Mouse (Mus musculus) cerebellum, adult 8-10 months (tissue): ENCODE results near the gene Hdac1.

Experiments used
- DNase-seq: peaks from one replicate; pipeline ENCODE4 v3.0.0; 2022

Gene Hdac1

GRCm38 (mm10) chr4:129542592-129543141 is at the start of gene Hdac1:
TSS of gene Hdac1 (minus strand) at chr4:129542713.
- peak; percentile 97 for DNase-seq

DNA sequence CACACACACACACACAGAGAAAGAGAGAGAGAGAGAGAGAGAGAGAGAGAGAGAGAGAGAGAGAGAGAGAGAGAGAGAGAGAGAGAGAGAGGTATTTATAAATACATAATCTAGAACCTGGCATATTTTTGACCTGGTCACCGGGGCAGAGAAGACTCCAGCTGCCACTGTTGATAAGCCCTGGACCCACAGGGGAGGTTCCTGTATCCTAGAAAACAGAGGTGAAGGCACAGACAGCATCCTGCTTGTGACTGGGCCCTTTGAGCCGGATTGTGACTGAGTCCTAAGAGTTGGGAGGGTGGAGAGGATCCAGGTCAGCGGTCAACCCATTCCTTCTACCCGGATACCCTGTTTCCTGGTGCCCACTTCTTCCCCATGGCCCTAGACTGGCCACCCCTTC is 46.4 kb upstream of the Hdac1 start:
- DNase-seq, result no peak

- DNase-seq, result no peak
Observed at GRCm38 (mm10) chr4:129586943-129587342, 44.4 kb upstream of the Hdac1 start.

DNA sequence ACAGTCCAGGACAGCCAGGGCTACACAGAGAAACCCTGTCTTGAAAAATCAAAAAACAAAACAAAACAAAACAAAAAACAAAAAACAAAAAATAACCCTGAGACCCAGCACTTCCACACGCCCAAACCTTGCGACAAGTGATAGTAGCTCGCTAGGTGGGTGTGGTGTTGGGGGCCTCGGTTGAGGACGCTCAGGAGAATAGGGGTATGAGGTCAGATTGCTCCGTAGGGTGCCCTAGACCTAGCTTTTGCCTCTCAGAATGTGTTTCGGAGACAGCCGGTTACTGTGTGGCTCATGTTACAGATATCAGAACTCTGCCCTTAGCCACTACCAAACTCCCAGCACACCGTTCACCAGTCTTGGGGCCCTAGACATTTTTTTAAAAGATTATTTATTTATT is 43.3 kb upstream of the Hdac1 start:
- no peak for DNase-seq

- DNase-seq, result peak; percentile 76
Observed at GRCm38 (mm10) chr4:129584884-129585608, 42.5 kb upstream of the Hdac1 start.

GRCm38 (mm10) chr4:129584370-129584769 is 41.9 kb upstream of the Hdac1 start:
- DNase-seq, result no peak

DNA sequence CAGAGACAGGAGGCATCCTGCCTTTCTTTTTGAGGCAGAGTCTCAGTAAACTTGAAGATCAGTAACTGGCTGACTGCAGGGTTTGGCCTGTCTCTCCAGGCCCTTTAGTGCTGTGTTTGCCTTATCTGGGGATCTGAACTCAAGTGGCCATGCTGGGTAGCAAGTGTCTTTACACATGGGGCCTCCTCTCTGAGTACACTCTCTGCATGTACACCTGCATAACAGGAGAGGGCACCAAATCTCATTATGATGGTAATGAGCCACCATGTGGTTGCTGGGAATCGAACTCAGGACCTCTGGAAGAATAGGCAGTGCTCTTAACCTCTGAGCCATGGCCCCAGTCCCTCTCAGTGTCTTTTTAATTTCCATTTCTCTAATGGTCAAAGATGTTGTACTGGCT is 39.7 kb upstream of the Hdac1 start:
- DNase-seq, result no peak

GRCm38 (mm10) chr4:129580347-129580746 is 37.8 kb upstream of the Hdac1 start:
- peak; percentile 42 for DNase-seq

GRCm38 (mm10) chr4:129578466-129578865 is 36.0 kb upstream of the Hdac1 start, which contains the start of gene Fam167b:
TSS of gene Fam167b (minus strand) at chr4:129578549.
- DNase-seq, result no peak

GRCm38 (mm10) chr4:129577688-129578087 is 35.2 kb upstream of the Hdac1 start:
- DNase-seq, result no peak

DNA sequence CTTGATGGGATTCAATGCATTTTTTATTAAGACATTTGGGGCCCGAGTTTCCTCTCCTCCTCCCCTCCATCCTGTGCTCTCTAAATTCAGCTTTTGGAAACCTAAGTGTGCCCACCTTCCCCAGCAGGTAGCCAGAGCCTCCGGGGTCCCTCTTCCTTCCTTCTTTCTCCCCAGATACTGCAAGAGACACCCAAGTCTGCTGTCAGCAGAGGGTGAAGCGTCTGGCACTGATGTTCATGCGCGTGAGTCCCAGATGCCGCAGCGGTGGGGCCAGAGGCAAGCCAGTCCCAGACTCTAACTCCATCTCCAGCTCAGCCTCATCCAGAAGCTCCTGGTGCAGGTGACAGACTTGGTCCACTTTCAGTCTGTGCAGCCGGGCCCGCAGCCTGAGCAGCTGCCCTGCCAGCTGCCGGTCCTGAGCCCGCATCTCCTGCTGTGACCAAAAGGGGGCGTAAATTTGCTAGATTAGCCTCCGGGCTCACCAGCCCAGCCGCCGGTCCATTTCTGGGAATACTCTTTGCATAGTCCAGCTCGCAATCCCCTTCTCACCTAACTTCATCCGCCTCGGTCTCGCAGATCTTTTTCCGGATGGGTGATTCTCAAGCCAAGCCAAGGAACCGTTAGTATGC is 34.5 kb upstream of the Hdac1 start:
- peak; percentile 35 for DNase-seq

GRCm38 (mm10) chr4:129575171-129575844 is 32.8 kb upstream of the Hdac1 start:
- DNase-seq, result no peak

DNA sequence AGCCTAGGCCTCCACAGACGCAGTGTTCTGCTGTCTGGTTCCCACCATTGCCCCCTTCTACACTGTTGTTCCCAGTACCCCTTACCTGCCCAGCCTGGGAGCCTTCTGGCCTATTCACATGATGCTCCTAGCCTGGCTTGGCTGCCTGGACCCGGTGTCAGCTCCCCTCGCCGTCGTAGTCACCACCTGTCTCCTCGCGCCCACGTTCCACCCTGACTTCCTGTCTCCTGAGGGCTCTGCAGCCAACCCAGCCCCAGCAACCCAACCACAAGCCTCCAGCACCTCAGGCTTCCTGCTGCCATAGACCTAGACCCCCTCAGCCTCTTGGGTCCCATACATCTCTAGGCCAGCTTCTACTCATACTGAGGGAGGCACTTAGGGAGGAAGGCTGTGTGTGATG is 30.9 kb upstream of the Hdac1 start, which contains the start of gene Lck:
TSS of gene Lck (minus strand) at position 212 of the 400 bp plus-strand sequence.
- DNase-seq, result no peak

GRCm38 (mm10) chr4:129573093-129573370 is 30.5 kb upstream of the Hdac1 start:
- no peak for DNase-seq

DNA sequence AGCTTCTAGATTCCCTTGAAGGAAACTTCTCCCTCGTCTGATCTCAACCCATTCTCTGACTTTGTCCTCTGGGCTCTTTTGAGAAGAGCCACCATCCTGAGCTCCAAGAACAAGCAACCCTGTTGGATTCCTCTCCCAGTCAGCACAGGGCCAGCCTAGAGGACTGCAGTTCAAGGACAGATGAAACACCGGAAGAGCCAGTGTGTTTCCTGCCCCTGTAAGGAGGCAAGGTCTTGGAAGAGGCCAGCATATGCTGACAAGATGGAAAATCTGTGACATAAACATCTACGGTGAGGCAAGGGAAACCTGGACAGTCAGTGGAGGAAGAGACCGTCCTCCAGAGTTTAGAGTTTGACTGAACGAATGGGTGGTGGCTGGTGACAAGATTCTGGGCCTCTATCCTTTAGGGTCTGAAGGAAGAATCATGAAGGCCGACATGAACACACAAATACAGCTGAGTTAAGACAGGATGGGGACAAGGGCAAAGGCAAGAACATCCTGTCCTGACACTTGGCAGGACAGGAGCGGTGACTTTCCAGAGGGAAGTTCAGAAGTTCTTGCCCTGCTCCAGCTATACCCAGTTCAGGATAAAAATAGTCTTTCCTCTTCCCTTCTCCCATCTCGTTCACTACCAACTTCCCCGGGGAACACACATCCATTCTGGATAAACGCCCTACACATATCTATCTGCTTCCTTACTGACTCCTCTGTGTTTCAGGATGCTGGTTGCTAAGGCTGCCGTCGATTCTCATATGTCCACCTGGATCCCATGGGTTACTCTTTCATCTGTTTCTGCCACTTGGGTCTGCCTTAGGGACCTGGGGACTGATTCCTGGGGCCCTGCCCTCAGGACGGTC is 30.0 kb upstream of the Hdac1 start:
- DNase-seq, result no peak

- DNase-seq, result no peak
Observed at GRCm38 (mm10) chr4:129571551-129572084, 29.1 kb upstream of the Hdac1 start.

DNA sequence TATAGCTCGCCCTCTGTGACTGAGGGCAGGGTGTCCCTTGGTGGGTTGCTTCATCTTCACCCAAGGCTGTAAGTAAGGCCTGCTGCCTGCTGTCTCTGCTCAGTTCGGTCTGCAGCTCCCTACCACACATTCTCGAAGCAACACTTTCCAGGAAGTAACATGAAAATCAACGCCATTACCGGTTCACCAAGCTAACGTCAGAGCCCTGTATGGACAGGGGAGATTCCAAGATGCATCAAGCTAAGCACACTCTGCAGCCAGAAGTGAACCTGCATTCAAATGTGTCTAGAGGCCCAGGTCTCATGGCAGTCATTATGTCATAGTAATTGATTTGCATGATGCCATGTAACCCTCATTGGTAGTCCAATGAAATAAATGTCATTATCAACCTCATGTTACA is 27.5 kb upstream of the Hdac1 start:
- no peak for DNase-seq

- no peak for DNase-seq
Observed at GRCm38 (mm10) chr4:129568366-129568765, 25.9 kb upstream of the Hdac1 start.

DNA sequence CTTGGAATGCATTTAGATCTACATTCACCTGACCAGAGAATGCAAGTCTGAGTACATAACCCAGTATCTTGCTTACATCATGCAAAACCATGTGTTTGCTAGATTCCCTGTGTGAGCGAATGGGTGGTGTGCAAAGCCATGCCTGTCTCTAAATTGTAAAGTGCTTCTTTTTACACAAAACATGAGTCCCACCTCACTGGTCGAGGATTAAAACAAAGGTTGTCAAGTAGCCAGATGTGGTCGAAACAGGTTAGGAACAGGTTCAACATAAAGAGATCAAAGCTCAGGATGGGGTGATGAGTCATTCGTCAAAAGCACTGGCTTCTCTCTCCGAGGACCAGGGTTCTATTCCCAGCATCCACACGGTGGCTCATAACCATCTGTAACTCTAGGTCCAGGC is 22.6 kb upstream of the Hdac1 start:
- DNase-seq, result no peak

DNA sequence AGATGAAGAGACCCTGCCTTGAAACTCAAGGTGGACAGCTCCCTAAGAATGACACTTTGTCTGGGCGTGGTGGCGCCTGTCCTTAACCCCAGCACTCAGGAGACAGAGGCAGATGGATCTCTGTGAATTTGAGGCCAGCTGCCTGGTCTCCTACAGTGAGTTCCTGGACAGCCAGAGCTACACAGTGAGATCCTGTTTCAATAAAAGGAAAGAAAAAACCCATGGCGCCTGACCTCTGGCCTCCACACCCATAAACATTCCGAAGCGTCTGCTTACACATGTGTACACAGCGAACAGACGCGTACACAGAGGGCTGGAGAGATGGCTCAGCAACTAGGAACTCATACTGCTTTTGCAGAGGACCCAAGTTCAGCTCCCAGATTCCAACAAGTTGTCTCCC is 21.2 kb upstream of the Hdac1 start:
- no peak for DNase-seq

GRCm38 (mm10) chr4:129561184-129561583 is 18.7 kb upstream of the Hdac1 start:
- no peak for DNase-seq

- DNase-seq, result no peak
Observed at GRCm38 (mm10) chr4:129558321-129558955, 15.9 kb upstream of the Hdac1 start.
